16 mouse cellular contexts compared by ENCODE assay signal in the genomic region with DNA sequence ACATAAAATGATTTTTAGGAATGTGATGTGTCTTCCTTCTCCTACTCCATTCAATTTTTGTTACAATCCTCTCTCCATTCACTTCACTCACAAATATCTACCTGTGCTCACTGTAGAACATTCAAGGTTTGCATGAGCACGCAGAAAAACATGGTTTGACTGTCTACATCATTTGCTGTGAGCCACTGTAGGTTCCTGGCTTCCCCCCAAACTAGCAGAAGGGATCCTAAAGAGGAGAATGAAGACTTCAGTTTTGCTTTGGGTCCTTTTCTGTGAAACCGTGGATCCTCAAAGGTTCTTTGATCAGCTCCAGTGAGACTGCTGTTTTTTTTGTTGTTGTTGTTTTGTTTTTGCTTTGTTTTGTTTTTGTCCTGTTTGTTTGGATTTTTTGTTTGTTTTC.
DNase-seq lines count a peak whose midpoint lies in the region; ATAC-seq and TF ChIP-seq lines count a peak whose summit lies in the region.
"Had no signal": no experiment of that assay in that cellular context is flagged by ENCODE, and none has a peak within 500 bp of the region (broad histone marks: within the 10 kb centered on the region; RNA-seq: fewer than 3 reads in every experiment).

No protein-coding gene starts in this region.

- TF ChIP-seq POLR2A in brain, embryonic 14.5 days (IDR thresholded peaks at IDR 0.05; ENCODE audit: borderline replicate concordance, extremely low read depth, insufficient read depth, insufficient read length, poor library complexity, severe bottlenecking) = no peak

- no peaks in the 10 kb centered on the region for H3K4me1 ChIP-seq in hindbrain, postnatal 0 days (ENCODE audit: insufficient read depth, low read length)
- no peaks in the 10 kb centered on the region for H3K4me1 ChIP-seq in hindbrain, embryonic 11.5 days (replicated peaks; ENCODE audit: control insufficient read depth, insufficient read depth, low read length)
- H3K4me1 ChIP-seq: embryonic facial prominence, embryonic 10.5 days; embryonic facial prominence, embryonic 12.5 days; forebrain, embryonic 15.5 days had no signal

- no peaks in the 10 kb centered on the region for H3K9me3 ChIP-seq in hindbrain, postnatal 0 days (ENCODE audit: low read length)
- no peaks in the 10 kb centered on the region for H3K9me3 ChIP-seq in hindbrain, embryonic 11.5 days (ENCODE audit: control insufficient read depth, low read length)
- H3K9me3 ChIP-seq: embryonic facial prominence, embryonic 10.5 days; embryonic facial prominence, embryonic 12.5 days; forebrain, embryonic 15.5 days had no signal

- 69% methylated on average over 2 of the region's 2 CpGs for WGBS in hindbrain, postnatal 0 days
- WGBS in hindbrain, embryonic 11.5 days = 72% methylated on average over 2 of the region's 2 CpGs

- no peak overlapping the region for H3K9ac ChIP-seq in hindbrain, postnatal 0 days (replicated peaks; ENCODE audit: low read length)
- H3K9ac ChIP-seq in hindbrain, embryonic 11.5 days (ENCODE audit: low read depth, low read length) = no peak overlapping the region
- H3K9ac ChIP-seq: embryonic facial prominence, embryonic 12.5 days; forebrain, embryonic 15.5 days; forebrain, postnatal 0 days had no signal

- ATAC-seq in hindbrain, postnatal 0 days = no peak
- no peak for ATAC-seq in hindbrain, embryonic 11.5 days (ENCODE audit: low FRiP score)
- ATAC-seq: forebrain, embryonic 15.5 days; forebrain, postnatal 0 days had no signal

- no peaks in the 10 kb centered on the region for H3K36me3 ChIP-seq in hindbrain, postnatal 0 days (ENCODE audit: insufficient read depth, low read length)
- H3K36me3 ChIP-seq in hindbrain, embryonic 11.5 days (ENCODE audit: control insufficient read depth, insufficient read depth, low read length) = no peaks in the 10 kb centered on the region
- H3K36me3 ChIP-seq: embryonic facial prominence, embryonic 10.5 days; embryonic facial prominence, embryonic 12.5 days; forebrain, embryonic 15.5 days had no signal

- no peaks in the 10 kb centered on the region for H3K27me3 ChIP-seq in hindbrain, postnatal 0 days (ENCODE audit: insufficient read depth, low read length)
- H3K27me3 ChIP-seq in hindbrain, embryonic 11.5 days (ENCODE audit: control insufficient read depth, insufficient read depth, low read length) = no peaks in the 10 kb centered on the region
- H3K27me3 ChIP-seq: embryonic facial prominence, embryonic 12.5 days; forebrain, embryonic 15.5 days had no signal

- H3K4me2 ChIP-seq in hindbrain, postnatal 0 days (ENCODE audit: low read depth, low read length) = no peak overlapping the region
- no peak overlapping the region for H3K4me2 ChIP-seq in hindbrain, embryonic 11.5 days (replicated peaks; ENCODE audit: low read depth, low read length)
- H3K4me2 ChIP-seq: embryonic facial prominence, embryonic 12.5 days; forebrain, embryonic 15.5 days had no signal

- H3K27ac ChIP-seq in hindbrain, postnatal 0 days = no peak overlapping the region
- H3K27ac ChIP-seq in hindbrain, embryonic 11.5 days (ENCODE audit: low read depth, low read length) = no peak overlapping the region
- H3K27ac ChIP-seq: embryonic facial prominence, embryonic 10.5 days; embryonic facial prominence, embryonic 12.5 days; forebrain, embryonic 15.5 days had no signal

- peak; percentile 30 to 36 for DNase-seq in cerebellum, postnatal 14 days
- DNase-seq in cerebellum, adult 9-11 months = no peak
- DNase-seq in hindbrain, postnatal 0 days (ENCODE audit: low spot score) = peak; percentile 10
- DNase-seq in hindbrain, embryonic 11.5 days (ENCODE audit: low spot score) = no peak
- DNase-seq in brain, embryonic 14.5 days (ENCODE audit: low read depth) = peak; percentile 20
- DNase-seq in layer of hippocampus, postnatal 10 days (ENCODE audit: low spot score in 2 of 2) = no peak
- DNase-seq: adrenal gland, adult 2 months; adrenal gland, postnatal 10 days; adrenal gland, postnatal 25 days; cerebellum, adult 11-12 months; cerebellum, adult 2 months; cerebellum, adult 9-10 months; forebrain, postnatal 0 days had no signal

- no peak for TF ChIP-seq CTCF in hindbrain, postnatal 0 days (IDR thresholded peaks at IDR 0.05; ENCODE audit: low read depth)
- TF ChIP-seq CTCF in brain, embryonic 14.5 days (IDR thresholded peaks at IDR 0.05; ENCODE audit: borderline replicate concordance, extremely low read depth, insufficient read depth, insufficient read length) = no peak

- no peak overlapping the region for H3K4me3 ChIP-seq in hindbrain, postnatal 0 days (ENCODE audit: low read length)
- H3K4me3 ChIP-seq in hindbrain, embryonic 11.5 days (ENCODE audit: low read depth, low read length) = no peak overlapping the region
- H3K4me3 ChIP-seq: embryonic facial prominence, embryonic 10.5 days; embryonic facial prominence, embryonic 12.5 days; forebrain, embryonic 15.5 days had no signal

Comparison
In these comparisons a context has a peak if more than half of its experiments do, and no peak if none do; other contexts are left out.
1. DNase-seq: peak in cerebellum, postnatal 14 days (2 of 2), hindbrain, postnatal 0 days (single experiment) and brain, embryonic 14.5 days (single experiment); none in cerebellum, adult 9-11 months (single experiment), hindbrain, embryonic 11.5 days (single experiment) and layer of hippocampus, postnatal 10 days (0 of 2).